Mouse (Mus musculus) lung, postnatal 0 days (tissue): ENCODE measurements around the gene Madd. TPM values are rescaled to one million over a fixed set of nuclear protein-coding genes. Genes with fewer than 3 reads are reported as not detected.

Source experiments
- ATAC-seq: fragments of 200-750 bp; cut with Nextera tagmentation; 2 replicates; pipeline ENCODE4 v1.8.0; 2017; ENCODE audit warnings: moderate library complexity
- DNase-seq: peaks from one replicate; pipeline ENCODE4 v3.0.0-alpha.2; 2016; ENCODE audit warnings: low spot score
- H3K27ac ChIP-seq: fragments of 300-500 bp; sonication (generic); 2 replicates; pipeline ENCODE4 v1.5.1; 2014; ENCODE audit warnings: antibody characterized with exemption, mild to moderate bottlenecking, low read length, mixed read lengths
- H3K27me3 ChIP-seq: fragments of 300-500 bp; sonication (generic); replicated peaks from 2 replicates; pipeline ENCODE4 v1.6.1; 2014; ENCODE audit warnings: low read length, mixed read lengths; ENCODE audit not compliant: insufficient read depth
- H3K36me3 ChIP-seq: fragments of 300-500 bp; sonication (generic); 2 replicates; pipeline ENCODE4 v1.6.1; 2014; ENCODE audit warnings: low read length, mixed read lengths; ENCODE audit not compliant: insufficient read depth
- H3K4me1 ChIP-seq: fragments of 300-500 bp; sonication (generic); 2 replicates; pipeline ENCODE4 v1.6.1; 2014; ENCODE audit warnings: antibody characterized with exemption, low read depth, low read length, mixed read lengths; ENCODE audit not compliant: insufficient read depth
- H3K4me2 ChIP-seq: fragments of 300-500 bp; sonication (generic); replicated peaks from 2 replicates; pipeline ENCODE4 v1.6.1; 2014; ENCODE audit warnings: low read depth, mild to moderate bottlenecking, low read length, moderate library complexity, mixed read lengths
- H3K4me3 ChIP-seq: fragments of 300-500 bp; sonication (generic); 2 replicates; pipeline ENCODE4 v1.5.1; 2014; ENCODE audit warnings: low read depth, low read length
- H3K9ac ChIP-seq: fragments of 300-500 bp; sonication (generic); replicated peaks from 2 replicates; pipeline ENCODE4 v1.6.1; 2014; ENCODE audit warnings: low read depth, mild to moderate bottlenecking
- H3K9me3 ChIP-seq: fragments of 300-500 bp; sonication (generic); 2 replicates; pipeline ENCODE4 v1.6.1; 2016; ENCODE audit warnings: low read length, mixed read lengths
- CTCF ChIP-seq: IDR thresholded peaks from 2 replicates; pipeline ENCODE4 v1.5.1; 2016; ENCODE audit warnings: antibody characterized with exemption, mild to moderate bottlenecking
- EP300 ChIP-seq: IDR thresholded peaks from 2 replicates; pipeline ENCODE4 v1.6.1; 2016; ENCODE audit warnings: antibody characterized with exemption, mild to moderate bottlenecking, control low read depth
- WGBS: fragments of 180-500 bp; shearing (Covaris S2); extraction: QIAGEN DNeasy Blood & Tissue Kit; methylation state at CpG from one replicate; pipeline ENCODE4 v1.1.7; 2014; 5-methylcytosine and 5-hydroxymethylcytosine counted together
- polyA plus RNA-seq: library from polyadenylated mRNA; unstranded; fragments of >200 nt; fragmentation: Nextera tagmentation; extraction: Ambion mirVana; gene quantifications from 2 replicates; pipeline ENCODE4 v1.2.1, GENCODE M21; 2015

Madd gene
- polyA plus RNA-seq, 1 experiment from 2014 or later: 7.6 TPM

GRCm38 (mm10) chr2:91182016-91182404 lies 1.6 kb downstream of the Madd start:
- Histone ChIP-seq H3K9ac (0 out of 2 replicates have a peak overlapping the region, but pooled peaks have one; percentile 30), H3K4me3 (peak overlapping the region; percentile 86), H3K27ac (no peak overlapping the region), H3K9me3 (no peaks in the 10 kb centered on the region), H3K4me1 (peaks cover 3% of the 10 kb centered on the region; the same call in 1 of the 2 replicates), H3K27me3 (no peaks in the 10 kb centered on the region), H3K36me3 (peaks cover 6% of the 10 kb centered on the region; the same call in 1 of the 2 replicates), H3K4me2 (peak overlapping the region; percentile 98)
- ATAC-seq (no peak), DNase-seq (no peak)
- TF ChIP-seq EP300 (no peak), CTCF (no peak)
- 13% methylated on average over 8 of the region's 8 CpGs for WGBS

- TF ChIP-seq CTCF (no peak), EP300 (no peak)
- Histone ChIP-seq H3K27ac (no peak overlapping the region), H3K4me3 (no peak overlapping the region), H3K27me3 (no peaks in the 10 kb centered on the region), H3K9ac (no peak overlapping the region), H3K9me3 (no peaks in the 10 kb centered on the region), H3K36me3 (peaks cover 13% of the 10 kb centered on the region; the same call in 1 of the 2 replicates), H3K4me2 (no peak overlapping the region), H3K4me1 (peaks cover 3% of the 10 kb centered on the region; the same call in 1 of the 2 replicates)
- DNase-seq (no peak), ATAC-seq (no peak)
- WGBS: 63% methylated on average over 5 of the region's 5 CpGs
Observed at GRCm38 (mm10) chr2:91180706-91181105, 2.9 kb downstream of the Madd start.

- H3K36me3 ChIP-seq: peaks cover 14% of the 10 kb centered on the region; the same call in 1 of the 2 replicates
- WGBS: 40% methylated on average over 4 of the region's 4 CpGs
- no peak for TF ChIP-seq EP300
- no peak for TF ChIP-seq CTCF
- peak; percentile 34 for DNase-seq
- ATAC-seq: no peak
- no peaks in the 10 kb centered on the region for H3K9me3 ChIP-seq
- H3K27ac ChIP-seq: no peak overlapping the region
- H3K4me2 ChIP-seq: no peak overlapping the region
- H3K4me1 ChIP-seq: peaks cover 3% of the 10 kb centered on the region; the same call in 1 of the 2 replicates
- H3K4me3 ChIP-seq: no peak overlapping the region
- no peak overlapping the region for H3K9ac ChIP-seq
- no peaks in the 10 kb centered on the region for H3K27me3 ChIP-seq
Observed at GRCm38 (mm10) chr2:91179825-91180224, 3.8 kb downstream of the Madd start.

- no peak overlapping the region for H3K4me2 ChIP-seq
- DNase-seq (no peak), ATAC-seq (no peak)
- H3K27ac ChIP-seq: no peak overlapping the region
- H3K4me1 ChIP-seq: no peaks in the 10 kb centered on the region
- no peak overlapping the region for H3K4me3 ChIP-seq
- TF ChIP-seq CTCF: no peak
- no peak for TF ChIP-seq EP300
- no peaks in the 10 kb centered on the region for H3K27me3 ChIP-seq
- H3K9ac ChIP-seq: no peak overlapping the region
- H3K36me3 ChIP-seq: peaks cover 24% of the 10 kb centered on the region
- H3K9me3 ChIP-seq: no peaks in the 10 kb centered on the region
- WGBS: 64% methylated on average over 6 of the region's 6 CpGs
Observed at GRCm38 (mm10) chr2:91176234-91176633, 7.4 kb downstream of the Madd start.

- Histone ChIP-seq H3K27ac (no peak overlapping the region), H3K4me3 (no peak overlapping the region), H3K4me2 (no peak overlapping the region), H3K27me3 (no peaks in the 10 kb centered on the region), H3K4me1 (no peaks in the 10 kb centered on the region), H3K9me3 (no peaks in the 10 kb centered on the region), H3K36me3 (peaks cover 24% of the 10 kb centered on the region), H3K9ac (no peak overlapping the region)
- 70% methylated on average over 4 of the region's 4 CpGs for WGBS
- DNase-seq (peak; percentile 51), ATAC-seq (no peak; the same call in 1 of the 2 replicates)
- TF ChIP-seq CTCF (no peak), EP300 (no peak)
Observed at GRCm38 (mm10) chr2:91175490-91175889, 8.1 kb downstream of the Madd start.

GRCm38 (mm10) chr2:91169587-91170322 lies 13.9 kb downstream of the Madd start:
- H3K4me1 ChIP-seq: no peaks in the 10 kb centered on the region
- no peak overlapping the region for H3K4me2 ChIP-seq
- 52% methylated on average over 25 of the region's 25 CpGs for WGBS
- H3K4me3 ChIP-seq: no peak overlapping the region
- H3K36me3 ChIP-seq: peaks cover 39% of the 10 kb centered on the region
- no peaks in the 10 kb centered on the region for H3K9me3 ChIP-seq
- peak; percentile 7; the same call in 1 of the 2 replicates for TF ChIP-seq CTCF
- TF ChIP-seq EP300: no peak
- no peak overlapping the region for H3K9ac ChIP-seq
- H3K27ac ChIP-seq: no peak overlapping the region
- ATAC-seq (peak; percentile 50; the same call in 1 of the 2 replicates), DNase-seq (peak; percentile 50)
- no peaks in the 10 kb centered on the region for H3K27me3 ChIP-seq
